Mouse (Mus musculus): ENCODE data around the gene Fbp2. TPM values are rescaled to one million over a fixed set of nuclear protein-coding genes. Genes with fewer than 3 reads are reported as not detected.
"Not testable (repeated sequence)": the region's sequence is repeated elsewhere in the genome, so short reads cannot be mapped to it uniquely, and the experiment has no call there.

Gene Fbp2
- total and polyA plus RNA-seq, 3 experiments, result 15.1 to 29.4 (median 23.7) TPM

- H3K27me3 ChIP-seq (ENCODE audit: control insufficient read depth, insufficient read depth, low read length), result no peaks in the 10 kb centered on the region
- peak; percentile 32 to 51 for DNase-seq
- H3K27ac ChIP-seq, result peak overlapping the region; percentile 30
- no peak overlapping the region for H3K9ac ChIP-seq (ENCODE audit: low read depth, low read length)
- H3K36me3 ChIP-seq (ENCODE audit: control insufficient read depth, insufficient read depth, low read length), result no peaks in the 10 kb centered on the region
- intact Hi-C loops (cut with DNase I), result loop anchor here (2.0 to 10.0 kb wide), 2 partner anchors 230 to 392 kb away; partner anchors contain the start of gene Gm49359
- TF ChIP-seq POLR2A (IDR thresholded peaks at IDR 0.05; ENCODE audit: insufficient read depth, low read depth, low read length) (no peak), EP300 (IDR thresholded peaks at IDR 0.05; ENCODE audit: insufficient read depth, low read depth, low read length) (no peak), CTCF (IDR thresholded peaks at IDR 0.05) (no peak)
- peaks cover 3% of the 10 kb centered on the region for H3K4me1 ChIP-seq (ENCODE audit: control insufficient read depth, insufficient read depth, low read length)
- H3K79me2 ChIP-seq (replicated peaks; ENCODE audit: control insufficient read depth, insufficient read depth, low read length), result no peaks in the 10 kb centered on the region
- WGBS, result 50% methylated on average over 14 of the region's 14 CpGs
- H3K4me3 ChIP-seq, result no peak overlapping the region; the same call in 1 of the 2 replicates
Observed at GRCm38 (mm10) chr13:62856850-62857249, 1.4 kb downstream of the Fbp2 start.

GRCm38 (mm10) chr13:62856305-62856675 lies 1.9 kb downstream of the Fbp2 start:
- no peak overlapping the region for H3K9ac ChIP-seq (ENCODE audit: low read depth, low read length)
- H3K4me3 ChIP-seq, result no peak overlapping the region
- H3K27me3 ChIP-seq (ENCODE audit: control insufficient read depth, insufficient read depth, low read length), result no peaks in the 10 kb centered on the region
- intact Hi-C loops (cut with DNase I), result loop anchor here (2.0 to 10.0 kb wide), 2 partner anchors 229 to 391 kb away; partner anchors contain the start of gene Gm49359
- TF ChIP-seq CTCF (IDR thresholded peaks at IDR 0.05) (peak; percentile 89), EP300 (IDR thresholded peaks at IDR 0.05; ENCODE audit: insufficient read depth, low read depth, low read length) (peak; percentile 91), POLR2A (IDR thresholded peaks at IDR 0.05; ENCODE audit: insufficient read depth, low read depth, low read length) (no peak)
- DNase-seq, result peak; percentile 80 to 82
- 4% methylated on average over 5 of the region's 5 CpGs for WGBS
- peak overlapping the region; percentile 30; the same call in 1 of the 2 replicates for H3K27ac ChIP-seq
- no peaks in the 10 kb centered on the region for H3K79me2 ChIP-seq (replicated peaks; ENCODE audit: control insufficient read depth, insufficient read depth, low read length)
- peaks cover 3% of the 10 kb centered on the region for H3K4me1 ChIP-seq (ENCODE audit: control insufficient read depth, insufficient read depth, low read length)
- H3K36me3 ChIP-seq (ENCODE audit: control insufficient read depth, insufficient read depth, low read length), result no peaks in the 10 kb centered on the region

- no peak overlapping the region for H3K27ac ChIP-seq
- intact Hi-C loops (cut with DNase I), result loop anchor here (2.0 to 10.0 kb wide), 3 partner anchors 93 to 391 kb away; partner anchors contain the start of gene Gm49359
- peaks cover 3% of the 10 kb centered on the region for H3K4me1 ChIP-seq (ENCODE audit: control insufficient read depth, insufficient read depth, low read length)
- H3K4me3 ChIP-seq, result no peak overlapping the region
- no peaks in the 10 kb centered on the region for H3K27me3 ChIP-seq (ENCODE audit: control insufficient read depth, insufficient read depth, low read length)
- H3K36me3 ChIP-seq (ENCODE audit: control insufficient read depth, insufficient read depth, low read length), result no peaks in the 10 kb centered on the region
- H3K79me2 ChIP-seq (replicated peaks; ENCODE audit: control insufficient read depth, insufficient read depth, low read length), result no peaks in the 10 kb centered on the region
- H3K9ac ChIP-seq (ENCODE audit: low read depth, low read length), result no peak overlapping the region
- WGBS, result 33% methylated on average over 25 of the region's 25 CpGs
- TF ChIP-seq POLR2A (IDR thresholded peaks at IDR 0.05; ENCODE audit: insufficient read depth, low read depth, low read length), result no peak
- no peak for TF ChIP-seq CTCF (IDR thresholded peaks at IDR 0.05)
- no peak for TF ChIP-seq EP300 (IDR thresholded peaks at IDR 0.05; ENCODE audit: insufficient read depth, low read depth, low read length)
- no peak for DNase-seq
Observed at GRCm38 (mm10) chr13:62855396-62856304, 2.6 kb downstream of the Fbp2 start.

- WGBS, result 13% methylated on average over 15 of the region's 15 CpGs
- no peaks in the 10 kb centered on the region for H3K27me3 ChIP-seq (ENCODE audit: control insufficient read depth, insufficient read depth, low read length)
- H3K4me3 ChIP-seq, result no peak overlapping the region
- DNase-seq, result peak; percentile 52 to 85
- intact Hi-C loops (cut with DNase I), result loop anchor here (2.0 to 10.0 kb wide), 2 partner anchors 92 to 390 kb away; partner anchors contain the start of gene Gm49359
- peaks cover 3% of the 10 kb centered on the region for H3K4me1 ChIP-seq (ENCODE audit: control insufficient read depth, insufficient read depth, low read length)
- TF ChIP-seq CTCF (IDR thresholded peaks at IDR 0.05), result peak; percentile 100
- no peak for TF ChIP-seq POLR2A (IDR thresholded peaks at IDR 0.05; ENCODE audit: insufficient read depth, low read depth, low read length)
- no peak overlapping the region for H3K9ac ChIP-seq (ENCODE audit: low read depth, low read length)
- no peak overlapping the region for H3K27ac ChIP-seq
- H3K79me2 ChIP-seq (replicated peaks; ENCODE audit: control insufficient read depth, insufficient read depth, low read length), result no peaks in the 10 kb centered on the region
- H3K36me3 ChIP-seq (ENCODE audit: control insufficient read depth, insufficient read depth, low read length), result no peaks in the 10 kb centered on the region
Observed at GRCm38 (mm10) chr13:62854666-62855065, 3.6 kb downstream of the Fbp2 start.

GRCm38 (mm10) chr13:62833341-62833740 lies 24.9 kb downstream of the Fbp2 start:
- no peaks in the 10 kb centered on the region for H3K4me1 ChIP-seq (ENCODE audit: control insufficient read depth, insufficient read depth, low read length)
- WGBS, result 23% methylated on average over 4 of the region's 4 CpGs
- no peak overlapping the region for H3K4me3 ChIP-seq
- TF ChIP-seq POLR2A (IDR thresholded peaks at IDR 0.05; ENCODE audit: insufficient read depth, low read depth, low read length), result no peak
- no peak for TF ChIP-seq CTCF (IDR thresholded peaks at IDR 0.05)
- DNase-seq, result no peak
- intact Hi-C loops (cut with DNase I), result no loop called here
- no peak overlapping the region for H3K27ac ChIP-seq
- no peaks in the 10 kb centered on the region for H3K79me2 ChIP-seq (replicated peaks; ENCODE audit: control insufficient read depth, insufficient read depth, low read length)
- H3K27me3 ChIP-seq (ENCODE audit: control insufficient read depth, insufficient read depth, low read length), result no peaks in the 10 kb centered on the region
- H3K9ac ChIP-seq (ENCODE audit: low read depth, low read length), result no peak overlapping the region
- H3K36me3 ChIP-seq (ENCODE audit: control insufficient read depth, insufficient read depth, low read length), result no peaks in the 10 kb centered on the region

- no peak overlapping the region for H3K9ac ChIP-seq (ENCODE audit: low read depth, low read length)
- H3K27me3 ChIP-seq (ENCODE audit: control insufficient read depth, insufficient read depth, low read length), result no peaks in the 10 kb centered on the region
- no peaks in the 10 kb centered on the region for H3K4me1 ChIP-seq (ENCODE audit: control insufficient read depth, insufficient read depth, low read length)
- no peaks in the 10 kb centered on the region for H3K36me3 ChIP-seq (ENCODE audit: control insufficient read depth, insufficient read depth, low read length)
- TF ChIP-seq CTCF (IDR thresholded peaks at IDR 0.05) (no peak), EP300 (IDR thresholded peaks at IDR 0.05; ENCODE audit: insufficient read depth, low read depth, low read length) (no peak), POLR2A (IDR thresholded peaks at IDR 0.05; ENCODE audit: insufficient read depth, low read depth, low read length) (no peak)
- no peak for DNase-seq
- no peak overlapping the region for H3K27ac ChIP-seq
- H3K79me2 ChIP-seq (replicated peaks; ENCODE audit: control insufficient read depth, insufficient read depth, low read length), result no peaks in the 10 kb centered on the region
- WGBS, result 66% methylated on average over 2 of the region's 2 CpGs
- intact Hi-C loops (cut with DNase I), result no loop called here
- H3K4me3 ChIP-seq, result no peak overlapping the region
Observed at GRCm38 (mm10) chr13:62832239-62832638, 26.0 kb downstream of the Fbp2 start.

- H3K36me3 ChIP-seq (ENCODE audit: control insufficient read depth, insufficient read depth, low read length); H3K27me3 ChIP-seq (ENCODE audit: control insufficient read depth, insufficient read depth, low read length); H3K27ac ChIP-seq; H3K4me1 ChIP-seq (ENCODE audit: control insufficient read depth, insufficient read depth, low read length); H3K4me3 ChIP-seq; DNase-seq; intact Hi-C loops (cut with DNase I); H3K79me2 ChIP-seq (replicated peaks; ENCODE audit: control insufficient read depth, insufficient read depth, low read length); H3K9ac ChIP-seq (ENCODE audit: low read depth, low read length): not testable (repeated sequence)
- 85% methylated on average over 3 of the region's 3 CpGs for WGBS
Observed at GRCm38 (mm10) chr13:62815705-62816104, 42.5 kb downstream of the Fbp2 start.
